Mouse (Mus musculus) neural tube, embryonic 12.5 days (tissue): ENCODE results near the gene Tmem52. TPM values are rescaled to one million over a fixed set of nuclear protein-coding genes. Genes with fewer than 3 reads are reported as not detected.
"Not testable (repeated sequence)": the region's sequence is repeated elsewhere in the genome, so short reads cannot be mapped to it uniquely, and the experiment has no call there.

Source experiments
- ATAC-seq: fragments of 200-750 bp; cut with Nextera tagmentation; 2 replicates; pipeline ENCODE4 v1.8.0; 2017; ENCODE audit warnings: low read depth, mild to moderate bottlenecking, moderate TSS enrichment, moderate library complexity; ENCODE audit not compliant: low FRiP score
- H3K27ac ChIP-seq: fragments of 300-500 bp; sonication (generic); 2 replicates; pipeline ENCODE4 v1.5.1; 2016
- H3K27me3 ChIP-seq: fragments of 300-500 bp; sonication (generic); replicated peaks from 2 replicates; pipeline ENCODE4 v1.6.1; 2016; ENCODE audit warnings: mild to moderate bottlenecking
- H3K36me3 ChIP-seq: fragments of 300-500 bp; sonication (generic); 2 replicates; pipeline ENCODE4 v1.6.1; 2016; ENCODE audit warnings: mild to moderate bottlenecking
- H3K4me1 ChIP-seq: fragments of 300-500 bp; sonication (generic); 2 replicates; pipeline ENCODE4 v1.6.1; 2016
- H3K4me2 ChIP-seq: fragments of 300-500 bp; sonication (generic); replicated peaks from 2 replicates; pipeline ENCODE4 v1.6.1; 2016; ENCODE audit warnings: mild to moderate bottlenecking
- H3K4me3 ChIP-seq: fragments of 300-500 bp; sonication (generic); 2 replicates; pipeline ENCODE4 v1.5.1; 2016
- H3K9ac ChIP-seq: fragments of 300-500 bp; sonication (generic); 2 replicates; pipeline ENCODE4 v1.6.1; 2016; ENCODE audit warnings: mild to moderate bottlenecking
- H3K9me3 ChIP-seq: fragments of 300-500 bp; sonication (generic); 2 replicates; pipeline ENCODE4 v1.6.1; 2016; ENCODE audit warnings: mild to moderate bottlenecking
- WGBS: fragments of 180-500 bp; shearing (Covaris S2); methylation state at CpG from one replicate; pipeline ENCODE4 v1.1.7; 2016; 5-methylcytosine and 5-hydroxymethylcytosine counted together
- polyA plus RNA-seq: library from polyadenylated mRNA; unstranded; fragments of >200 nt; fragmentation: Nextera tagmentation; extraction: Ambion mirVana; gene quantifications from 2 replicates; pipeline ENCODE4 v1.2.1, GENCODE M21; 2016

The Tmem52 gene
- polyA plus RNA-seq, 1 experiment from 2014 or later, result not detected

DNA sequence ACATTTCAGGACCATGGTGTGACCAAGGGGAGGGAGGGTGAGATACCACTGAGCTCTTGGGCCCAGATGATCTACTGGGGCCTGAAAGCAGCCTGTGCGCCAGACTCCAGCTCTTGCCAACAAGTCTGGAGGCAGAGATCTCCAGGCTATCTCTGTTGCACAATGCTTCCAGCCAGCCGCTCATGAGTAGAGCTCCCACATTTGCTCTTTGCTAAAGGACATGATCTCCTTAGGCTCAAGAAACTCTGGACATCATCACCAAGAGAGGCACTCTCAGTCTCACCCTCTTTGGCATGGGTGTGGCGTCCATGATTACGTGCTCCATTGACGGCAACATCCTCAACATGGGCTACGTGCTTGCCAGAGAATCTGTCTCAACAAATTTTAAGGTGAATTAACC lies 5.3 kb upstream of the Tmem52 start:
- H3K9me3 ChIP-seq, result no peaks in the 10 kb centered on the region
- H3K4me1 ChIP-seq, result no peaks in the 10 kb centered on the region
- no peaks in the 10 kb centered on the region for H3K36me3 ChIP-seq
- no peak for ATAC-seq
- H3K27me3 ChIP-seq, result no peaks in the 10 kb centered on the region; the same call in 1 of the 2 replicates
- H3K9ac ChIP-seq, result no peak overlapping the region
- 85% methylated on average over 6 of the region's 6 CpGs for WGBS
- H3K27ac ChIP-seq, result no peak overlapping the region
- H3K4me2 ChIP-seq, result no peak overlapping the region
- no peak overlapping the region for H3K4me3 ChIP-seq

DNA sequence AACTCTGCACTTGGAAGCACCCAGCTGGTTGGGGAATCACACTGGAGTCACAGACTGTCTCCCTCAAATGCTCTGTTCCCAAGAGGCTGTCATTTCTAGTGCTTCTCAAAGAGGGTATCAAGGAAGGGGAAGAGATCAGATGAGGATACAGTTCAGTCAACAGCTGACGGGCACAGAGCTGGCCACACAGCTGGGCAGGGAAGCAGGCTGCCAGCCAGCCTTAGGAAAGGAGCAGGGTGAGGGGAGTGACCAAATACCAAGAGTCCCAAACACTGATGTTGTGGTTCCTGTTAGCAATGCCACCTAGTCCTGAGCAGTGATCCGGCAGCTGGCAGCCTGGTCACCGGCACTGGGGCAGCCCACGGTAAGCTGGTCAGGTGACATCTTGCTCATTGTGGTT lies 4.9 kb upstream of the Tmem52 start:
- H3K36me3 ChIP-seq, result no peaks in the 10 kb centered on the region
- no peak overlapping the region for H3K4me2 ChIP-seq
- no peaks in the 10 kb centered on the region for H3K9me3 ChIP-seq
- WGBS, result 86% methylated on average over 4 of the region's 4 CpGs
- H3K4me1 ChIP-seq, result peaks cover 2% of the 10 kb centered on the region
- H3K4me3 ChIP-seq, result no peak overlapping the region
- H3K27ac ChIP-seq, result no peak overlapping the region
- no peak overlapping the region for H3K9ac ChIP-seq
- no peak for ATAC-seq
- H3K27me3 ChIP-seq, result no peaks in the 10 kb centered on the region; the same call in 1 of the 2 replicates

DNA sequence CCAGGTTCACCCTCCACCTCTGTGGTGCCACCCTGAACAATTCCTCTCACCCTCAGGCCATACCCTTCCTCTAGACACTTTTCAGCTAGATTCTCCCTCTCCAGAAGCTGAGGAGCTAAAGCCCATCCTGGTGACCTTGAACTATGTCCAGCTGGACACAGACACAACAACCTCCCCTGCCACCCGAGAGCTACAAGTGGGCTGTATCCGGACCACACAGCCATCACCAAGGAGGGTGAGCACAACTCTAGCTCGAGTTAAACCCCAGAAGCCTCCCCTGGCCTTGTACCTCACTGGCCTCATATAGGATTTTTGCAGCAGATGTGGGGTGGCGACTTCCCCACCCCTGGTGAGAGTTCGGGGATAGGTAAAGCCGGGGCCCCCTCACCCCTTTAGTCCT lies 3.3 kb upstream of the Tmem52 start:
- H3K27ac ChIP-seq, result no peak overlapping the region
- no peaks in the 10 kb centered on the region for H3K9me3 ChIP-seq
- H3K4me2 ChIP-seq, result no peak overlapping the region
- H3K27me3 ChIP-seq, result no peaks in the 10 kb centered on the region
- 81% methylated on average over 6 of the region's 6 CpGs for WGBS
- no peaks in the 10 kb centered on the region for H3K36me3 ChIP-seq
- no peak overlapping the region for H3K4me3 ChIP-seq
- no peak for ATAC-seq
- no peak overlapping the region for H3K9ac ChIP-seq
- peaks cover 5% of the 10 kb centered on the region for H3K4me1 ChIP-seq

DNA sequence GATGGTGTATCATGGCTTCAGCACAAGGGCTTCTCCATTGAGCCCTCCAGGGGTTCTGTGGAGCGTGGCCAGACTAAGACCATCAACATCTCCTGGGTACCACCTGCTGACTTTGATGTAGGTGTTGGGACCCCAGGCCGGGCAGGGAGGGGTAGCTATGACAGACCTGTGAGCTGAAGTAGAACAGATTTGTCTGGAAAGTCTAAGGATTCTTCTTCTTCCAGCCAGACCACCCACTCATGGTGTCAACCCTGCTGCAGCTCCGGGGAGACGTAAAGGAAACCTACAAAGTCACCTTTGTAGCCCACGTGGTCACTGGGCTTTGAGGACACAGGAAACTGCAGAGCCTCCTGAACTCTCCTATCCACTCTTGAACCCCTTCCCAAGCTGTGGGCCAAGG lies 2.8 kb upstream of the Tmem52 start:
- WGBS, result 88% methylated on average over 5 of the region's 5 CpGs
- no peaks in the 10 kb centered on the region for H3K9me3 ChIP-seq
- no peak overlapping the region for H3K27ac ChIP-seq

DNA sequence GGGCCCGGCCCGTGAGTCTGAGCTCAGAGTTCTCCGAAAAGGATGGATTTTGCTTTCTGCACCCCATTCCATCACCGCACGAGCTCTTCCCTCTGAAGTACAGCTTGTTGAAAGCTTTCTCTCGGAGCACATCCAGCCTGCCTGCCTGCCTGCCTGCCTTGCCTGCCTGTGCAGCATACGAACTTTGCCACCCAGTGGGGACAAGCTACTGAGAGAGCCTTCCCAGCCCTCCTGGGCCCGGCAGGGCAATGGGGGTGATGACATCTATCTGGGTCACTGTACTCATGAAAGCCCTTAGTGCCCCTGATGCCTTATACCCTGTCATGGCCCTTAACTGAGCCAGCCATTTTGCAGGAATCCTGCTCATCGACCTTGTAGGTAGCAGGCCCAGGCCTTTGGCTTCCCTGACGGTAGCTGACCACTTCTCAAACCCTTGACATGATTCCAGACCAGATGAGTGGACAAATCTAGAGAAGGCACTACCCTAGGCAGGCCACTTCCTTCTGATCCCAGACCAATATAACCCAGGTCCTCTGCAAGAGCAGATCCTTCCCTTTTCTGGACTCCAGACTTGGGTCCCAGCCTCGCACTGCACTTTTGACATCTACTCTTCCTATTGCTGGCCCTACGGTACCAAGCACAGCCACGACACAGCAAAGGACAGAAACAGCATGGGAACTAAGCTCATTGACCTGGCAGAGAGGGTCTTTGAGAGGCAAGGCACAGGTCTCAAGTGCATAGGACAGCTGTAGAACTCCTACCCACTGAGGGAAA lies 1.5 kb upstream of the Tmem52 start:
- H3K4me1 ChIP-seq, result peaks cover 5% of the 10 kb centered on the region
- no peaks in the 10 kb centered on the region for H3K9me3 ChIP-seq
- no peak for ATAC-seq
- H3K36me3 ChIP-seq, result no peaks in the 10 kb centered on the region
- H3K27ac ChIP-seq, result no peak overlapping the region
- 84% methylated on average over 13 of the region's 13 CpGs for WGBS
- H3K9ac ChIP-seq, result no peak overlapping the region
- no peaks in the 10 kb centered on the region for H3K27me3 ChIP-seq
- no peak overlapping the region for H3K4me3 ChIP-seq
- H3K4me2 ChIP-seq, result no peak overlapping the region

More for the DNA sequence above, 2.8 kb upstream of the Tmem52 start:
- H3K27me3 ChIP-seq, result no peaks in the 10 kb centered on the region
- no peak overlapping the region for H3K4me2 ChIP-seq
- H3K9ac ChIP-seq, result no peak overlapping the region
- peaks cover 5% of the 10 kb centered on the region for H3K4me1 ChIP-seq
- no peak for ATAC-seq
- H3K4me3 ChIP-seq, result no peak overlapping the region
- no peaks in the 10 kb centered on the region for H3K36me3 ChIP-seq

DNA sequence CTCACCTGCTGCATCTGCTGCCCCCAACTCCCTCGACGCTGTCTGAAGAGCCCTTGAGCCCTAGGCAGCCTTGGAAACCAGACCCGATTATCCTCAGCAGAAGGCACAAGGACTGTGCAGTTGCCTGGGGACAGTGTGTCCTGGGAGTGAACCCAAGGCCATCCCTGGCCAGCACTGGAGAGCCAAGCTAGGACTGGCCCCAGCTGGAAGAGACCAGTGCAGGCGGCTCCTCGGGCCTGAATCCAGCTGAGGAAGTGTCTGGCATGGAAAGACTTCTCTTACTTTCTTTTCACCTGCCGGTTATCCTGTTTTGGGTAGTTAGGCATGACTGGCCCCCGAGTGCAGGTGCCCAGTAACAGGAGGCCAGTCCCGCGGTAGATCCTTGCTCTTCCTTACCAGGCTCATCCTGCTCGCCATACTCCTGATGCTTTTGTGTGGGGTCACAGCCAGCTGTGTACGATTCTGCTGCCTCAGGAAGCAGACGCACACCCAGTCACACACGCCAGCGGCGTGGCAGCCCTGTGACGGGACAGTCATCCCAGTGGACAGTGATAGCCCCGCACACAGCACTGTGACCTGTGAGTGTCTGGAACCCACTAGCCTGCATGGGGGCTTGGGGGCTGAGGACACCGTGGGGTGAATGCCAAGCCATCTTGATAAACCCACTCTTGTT lies 812 bp downstream of the Tmem52 start:
- H3K4me2 ChIP-seq, result peak overlapping the region; percentile 39; the same call in 1 of the 2 replicates
- H3K27me3 ChIP-seq, result no peaks in the 10 kb centered on the region
- H3K4me1 ChIP-seq, result peaks cover 5% of the 10 kb centered on the region
- ATAC-seq, result no peak
- H3K9ac ChIP-seq, result no peak overlapping the region
- H3K4me3 ChIP-seq, result no peak overlapping the region
- 84% methylated on average over 18 of the region's 18 CpGs for WGBS
- H3K27ac ChIP-seq, result no peak overlapping the region
- no peaks in the 10 kb centered on the region for H3K9me3 ChIP-seq
- H3K36me3 ChIP-seq, result no peaks in the 10 kb centered on the region

DNA sequence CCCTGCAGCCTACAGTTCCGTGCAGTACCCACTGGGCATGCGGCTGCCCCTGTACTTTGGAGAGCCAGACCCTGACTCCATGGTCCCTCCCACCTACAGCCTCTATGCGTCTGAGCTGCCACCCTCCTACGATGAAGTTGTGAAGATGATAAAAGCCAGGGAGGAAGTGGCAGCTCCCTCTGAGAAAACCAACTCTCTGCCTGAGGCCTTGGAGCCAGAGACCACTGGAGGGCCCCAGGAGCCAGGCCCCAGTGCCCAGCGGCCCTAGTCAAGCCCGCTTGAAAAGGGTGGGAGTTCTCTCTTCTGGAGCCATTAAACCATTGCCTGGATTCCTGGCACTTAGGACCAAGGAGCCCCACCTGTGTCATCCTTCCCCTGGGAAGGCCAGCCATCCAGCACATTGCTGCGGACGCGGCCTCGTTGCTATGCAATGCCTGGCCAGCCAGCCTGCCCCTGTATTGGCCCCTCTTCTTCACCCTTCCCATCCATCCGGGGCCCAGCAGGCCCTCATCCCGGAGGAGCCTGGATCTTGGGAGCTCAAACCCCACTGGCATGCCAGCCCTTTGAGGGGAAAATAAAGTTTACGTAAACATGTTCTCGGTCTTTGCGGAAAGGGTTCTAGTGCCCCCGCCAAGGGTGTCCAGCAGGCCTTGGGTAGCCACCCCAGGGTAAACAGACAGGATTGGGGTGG lies 1.5 kb downstream of the Tmem52 start:
- WGBS, result 83% methylated on average over 16 of the region's 16 CpGs
- Histone ChIP-seq H3K4me2 (no peak overlapping the region), H3K4me1 (peaks cover 5% of the 10 kb centered on the region), H3K36me3 (no peaks in the 10 kb centered on the region), H3K9ac (no peak overlapping the region), H3K4me3 (no peak overlapping the region), H3K27ac (no peak overlapping the region), H3K27me3 (no peaks in the 10 kb centered on the region), H3K9me3 (no peaks in the 10 kb centered on the region)
- no peak for ATAC-seq

DNA sequence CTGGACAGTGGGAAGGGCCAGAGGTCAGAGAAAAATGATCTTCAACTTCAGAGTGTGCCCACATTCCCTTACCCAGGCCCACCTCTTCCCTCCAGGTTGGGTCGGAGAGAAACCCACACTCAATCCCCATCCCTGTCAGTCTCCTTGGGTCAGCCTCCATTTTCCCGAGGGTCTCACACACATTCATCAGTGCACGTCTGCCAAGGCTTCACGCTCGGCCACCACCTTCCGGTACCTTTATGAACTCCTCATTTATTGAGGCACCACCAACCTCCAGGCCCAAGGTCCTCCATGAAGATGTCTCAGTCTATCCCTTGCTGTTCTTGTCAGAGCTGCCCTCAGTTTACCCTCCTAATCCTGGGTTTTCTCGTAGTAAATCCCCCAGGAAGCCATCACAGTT lies 2.1 kb downstream of the Tmem52 start:
- WGBS, result 83% methylated on average over 7 of the region's 7 CpGs
- Histone ChIP-seq H3K27ac (no peak overlapping the region), H3K36me3 (no peaks in the 10 kb centered on the region), H3K4me1 (peaks cover 5% of the 10 kb centered on the region), H3K9me3 (no peaks in the 10 kb centered on the region), H3K9ac (no peak overlapping the region), H3K27me3 (no peaks in the 10 kb centered on the region), H3K4me2 (no peak overlapping the region), H3K4me3 (no peak overlapping the region)
- ATAC-seq, result no peak

DNA sequence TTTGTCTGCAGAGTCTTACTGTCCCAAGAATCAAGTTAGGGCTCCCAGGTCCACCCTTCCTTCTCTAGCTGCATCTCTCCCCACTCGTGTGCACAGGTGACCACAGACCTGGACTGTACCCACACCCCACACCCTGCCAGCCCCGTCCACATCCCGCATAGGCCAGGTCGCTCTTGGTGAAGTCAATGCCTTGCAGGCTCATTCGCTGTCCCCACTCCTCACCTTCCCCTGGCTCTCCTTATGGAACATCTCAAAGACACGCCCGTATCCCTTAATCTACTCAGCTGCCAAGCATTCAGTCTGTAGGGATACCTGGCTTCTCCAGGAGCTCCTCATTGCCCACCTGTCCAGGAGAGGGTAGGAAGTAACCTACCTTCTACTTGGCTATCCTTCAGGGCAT lies 2.5 kb downstream of the Tmem52 start:
- Histone ChIP-seq H3K27ac (no peak overlapping the region), H3K4me3 (no peak overlapping the region), H3K4me2 (no peak overlapping the region), H3K36me3 (no peaks in the 10 kb centered on the region), H3K27me3 (no peaks in the 10 kb centered on the region), H3K9ac (no peak overlapping the region), H3K9me3 (no peaks in the 10 kb centered on the region), H3K4me1 (peaks cover 5% of the 10 kb centered on the region)
- ATAC-seq, result no peak
- WGBS, result 89% methylated on average over 7 of the region's 7 CpGs

DNA sequence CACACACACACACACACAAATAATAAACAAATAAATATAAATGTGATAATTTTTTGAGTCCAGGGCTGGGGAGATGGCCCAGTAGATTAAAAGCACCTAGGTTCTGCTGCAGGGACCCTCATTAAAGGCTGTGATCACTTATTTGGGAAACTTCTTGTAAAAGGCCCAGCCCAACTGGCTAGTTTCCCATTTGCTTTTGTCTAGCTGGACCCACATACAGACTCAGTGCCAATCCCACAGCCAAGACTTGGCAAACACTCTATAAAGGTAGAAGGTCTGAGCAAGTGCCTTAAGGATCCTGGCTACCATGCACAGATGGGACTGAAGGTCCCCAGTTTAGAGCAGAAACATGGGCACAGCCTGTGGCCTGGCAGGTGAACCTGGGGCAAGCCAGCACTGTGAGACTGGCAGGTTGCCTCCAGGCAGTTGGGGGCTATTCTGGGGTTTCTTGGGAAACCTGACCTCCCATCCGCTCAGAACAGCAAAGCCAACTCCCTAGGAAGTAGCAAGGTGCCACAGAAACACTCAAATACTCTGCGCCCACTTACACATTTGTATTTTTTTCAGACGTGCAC lies 3.9 kb downstream of the Tmem52 start:
- no peak for ATAC-seq
- H3K36me3 ChIP-seq, result no peaks in the 10 kb centered on the region

DNA sequence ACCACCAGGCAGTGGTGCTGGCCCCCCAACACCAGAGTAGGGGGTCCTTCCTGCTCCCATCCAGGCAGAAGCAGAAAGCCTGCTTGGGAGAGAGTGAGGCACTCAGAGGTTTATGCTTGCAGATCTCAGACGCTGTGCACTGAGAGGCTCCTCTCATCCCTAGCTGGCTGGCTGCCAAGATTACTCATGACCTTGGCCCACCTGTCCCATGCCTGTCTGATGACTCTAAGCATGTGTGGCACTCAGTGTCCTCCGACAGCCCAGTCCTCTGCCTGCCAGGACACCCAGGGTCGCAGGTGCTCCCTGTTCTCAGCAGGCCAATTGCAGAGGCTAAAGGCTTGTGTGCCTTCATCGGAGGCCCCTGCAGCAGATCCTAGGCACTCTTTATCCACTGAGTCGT lies 4.4 kb downstream of the Tmem52 start:
- no peak for ATAC-seq
- no peak overlapping the region for H3K27ac ChIP-seq
- 63% methylated on average over 5 of the region's 5 CpGs for WGBS
- H3K4me1 ChIP-seq, result peaks cover 5% of the 10 kb centered on the region
- no peak overlapping the region for H3K9ac ChIP-seq
- H3K9me3 ChIP-seq, result no peaks in the 10 kb centered on the region
- no peaks in the 10 kb centered on the region for H3K36me3 ChIP-seq
- H3K4me3 ChIP-seq, result no peak overlapping the region
- no peaks in the 10 kb centered on the region for H3K27me3 ChIP-seq
- H3K4me2 ChIP-seq, result no peak overlapping the region

More for the DNA sequence above, 3.9 kb downstream of the Tmem52 start:
- Histone ChIP-seq H3K27ac (no peak overlapping the region), H3K9me3 (no peaks in the 10 kb centered on the region), H3K4me1 (peaks cover 5% of the 10 kb centered on the region), H3K4me2 (no peak overlapping the region), H3K4me3 (no peak overlapping the region), H3K27me3 (no peaks in the 10 kb centered on the region), H3K9ac (no peak overlapping the region)
- WGBS, result 79% methylated on average over 3 of the region's 3 CpGs

DNA sequence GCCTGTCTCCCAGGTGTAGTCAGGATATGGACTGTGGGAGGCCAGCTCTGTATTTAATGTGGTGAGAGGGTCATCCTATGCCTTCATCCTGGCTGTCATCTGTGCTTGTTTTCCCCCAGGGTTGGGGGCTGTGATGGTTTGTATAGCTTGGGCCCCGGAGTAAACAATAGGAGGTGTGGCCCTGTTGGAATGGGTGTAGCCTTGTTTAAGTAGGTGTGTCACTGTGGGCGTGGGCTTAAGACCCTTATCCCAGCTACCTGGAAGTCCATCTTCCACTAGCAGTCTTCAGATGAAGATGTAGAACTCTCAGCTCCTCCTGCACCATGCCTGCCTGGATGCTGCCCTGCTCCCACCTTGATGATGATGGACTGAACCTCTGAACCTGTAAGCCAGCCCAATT lies 4.9 kb downstream of the Tmem52 start:
- H3K4me2 ChIP-seq, H3K4me3 ChIP-seq, H3K36me3 ChIP-seq, ATAC-seq, H3K9ac ChIP-seq, H3K4me1 ChIP-seq, H3K27me3 ChIP-seq, H3K27ac ChIP-seq, H3K9me3 ChIP-seq: not testable (repeated sequence)
- 53% methylated on average over 2 of the region's 2 CpGs for WGBS
